Mouse (Mus musculus) left cerebral cortex, adult 11 months (tissue): ENCODE results near the gene Cftr.

Source experiments
- DNase-seq: peaks from one replicate; pipeline ENCODE4 v3.0.0; 2022; ENCODE audit warnings: low spot score

The Cftr gene

GRCm38 (mm10) chr6:18314365-18314943 lies 144.0 kb downstream of the Cftr start:
- no peak for DNase-seq

GRCm38 (mm10) chr6:18322950-18323349 lies 152.5 kb downstream of the Cftr start:
- DNase-seq = no peak

- no peak for DNase-seq
Measured at GRCm38 (mm10) chr6:18335393-18335792, 164.9 kb downstream of the Cftr start.

- no peak for DNase-seq
Measured at GRCm38 (mm10) chr6:18338307-18338706, 167.8 kb downstream of the Cftr start.

- DNase-seq = no peak
Measured at GRCm38 (mm10) chr6:18344272-18344671, 173.8 kb downstream of the Cftr start.

GRCm38 (mm10) chr6:18349153-18349858 lies 178.8 kb downstream of the Cftr start:
- DNase-seq = no peak

GRCm38 (mm10) chr6:18360154-18360553 lies 189.7 kb downstream of the Cftr start:
- DNase-seq = no peak

GRCm38 (mm10) chr6:18360955-18361354 lies 190.5 kb downstream of the Cftr start:
- no peak for DNase-seq

GRCm38 (mm10) chr6:18362232-18362631 lies 191.7 kb downstream of the Cftr start:
- DNase-seq = no peak

GRCm38 (mm10) chr6:18369054-18369453 lies 198.6 kb downstream of the Cftr start:
- no peak for DNase-seq

- no peak for DNase-seq
Measured at GRCm38 (mm10) chr6:18369723-18370122, 199.2 kb downstream of the Cftr start.
